Mouse (Mus musculus) common myeloid progenitor, adult 5-6 weeks (primary cell): ENCODE results near the gene Btbd8. TPM values are rescaled to one million over a fixed set of nuclear protein-coding genes. Genes with fewer than 3 reads are reported as not detected.

Source experiments
- ATAC-seq: replicated peaks from 2 replicates; pipeline ENCODE4 v1.8.0; 2016; ENCODE audit warnings: low read depth, mild to moderate bottlenecking, moderate TSS enrichment, inconsistent platforms; ENCODE audit not compliant: poor library complexity, severe bottlenecking
- total RNA-seq: library from RNA; stranded (forward); fragments of 200-1000, 187-1606 nt; gene quantifications from 2 replicates; pipeline ENCODE4 v1.2.3, GENCODE M21; 2017

The Btbd8 gene
- 2.3 and 9.8 TPM in 2 replicates for total RNA-seq

GRCm38 (mm10) chr5:107437464-107438281 is at the start of gene Btbd8:
TSS of gene Btbd8 (plus strand) at chr5:107437997.
- peak; percentile 88 for ATAC-seq

- no peak for ATAC-seq
Measured at GRCm38 (mm10) chr5:107389373-107389772, 48.4 kb upstream of the Btbd8 start.

- no peak for ATAC-seq
Measured at GRCm38 (mm10) chr5:107394437-107394836, 43.4 kb upstream of the Btbd8 start.

GRCm38 (mm10) chr5:107402436-107402835 is 35.4 kb upstream of the Btbd8 start, which contains the start of gene Ephx4:
TSS of gene Ephx4 (plus strand) at chr5:107402736.
- 0 out of 2 replicates have a peak, but pooled peaks have one; percentile 29 for ATAC-seq

- ATAC-seq: peak; percentile 42; the same call in 1 of the 2 replicates
Measured at GRCm38 (mm10) chr5:107403011-107403946, 34.5 kb upstream of the Btbd8 start.

GRCm38 (mm10) chr5:107403947-107404684 is 33.7 kb upstream of the Btbd8 start:
- no peak for ATAC-seq

GRCm38 (mm10) chr5:107405361-107405760 is 32.4 kb upstream of the Btbd8 start:
- ATAC-seq: no peak

- no peak for ATAC-seq
Measured at GRCm38 (mm10) chr5:107410305-107410704, 27.5 kb upstream of the Btbd8 start.

GRCm38 (mm10) chr5:107411326-107411725 is 26.5 kb upstream of the Btbd8 start:
- ATAC-seq: no peak

GRCm38 (mm10) chr5:107412285-107412684 is 25.5 kb upstream of the Btbd8 start:
- ATAC-seq: no peak

GRCm38 (mm10) chr5:107415098-107415497 is 22.7 kb upstream of the Btbd8 start:
- ATAC-seq: no peak

GRCm38 (mm10) chr5:107421676-107422075 is 16.1 kb upstream of the Btbd8 start:
- ATAC-seq: no peak

GRCm38 (mm10) chr5:107431249-107431648 is 6.5 kb upstream of the Btbd8 start, which contains the start of gene Lpcat2b:
TSS of gene Lpcat2b (plus strand) at chr5:107431549.
- no peak for ATAC-seq

- no peak for ATAC-seq
Measured at GRCm38 (mm10) chr5:107434001-107434400, 3.8 kb upstream of the Btbd8 start.

GRCm38 (mm10) chr5:107436185-107436584 is 1.6 kb upstream of the Btbd8 start:
- no peak for ATAC-seq

GRCm38 (mm10) chr5:107436587-107437209 is 1.1 kb upstream of the Btbd8 start:
- ATAC-seq: no peak

- ATAC-seq: 0 out of 2 replicates have a peak, but pooled peaks have one; percentile 31
Measured at GRCm38 (mm10) chr5:107438353-107438752, 556 bp downstream of the Btbd8 start.

GRCm38 (mm10) chr5:107441881-107442280 is 4.1 kb downstream of the Btbd8 start:
- ATAC-seq: no peak

- no peak for ATAC-seq
Measured at GRCm38 (mm10) chr5:107444251-107444650, 6.5 kb downstream of the Btbd8 start.
